Mouse (Mus musculus): ENCODE data around the gene Acyp1.

- TF ChIP-seq ZC3H11A (IDR thresholded peaks at IDR 0.05; ENCODE audit: borderline replicate concordance, low read depth, low read length): peak; percentile 69; the same call in 1 of the 2 replicates
- no peak for TF ChIP-seq HCFC1 (IDR thresholded peaks at IDR 0.05; ENCODE audit: borderline replicate concordance, insufficient read depth, low read length)
- no peak for TF ChIP-seq ZNF384 (IDR thresholded peaks at IDR 0.05; ENCODE audit: low read depth, low read length)
- no peak for TF ChIP-seq CHD2 (IDR thresholded peaks at IDR 0.05; ENCODE audit: low read depth, low read length)
Measured at GRCm38 (mm10) chr12:85286941-85287340, 1.3 kb downstream of the Acyp1 start.

Measured in ES-E14 (cell line).